Mouse (Mus musculus) forebrain, embryonic 11.5 days (tissue): ENCODE measurements at regions not wholly inside any gene's neighbourhood (a gene's known extent, or its start where the extent isn't known, plus 50 kb on each side); places are given as distances from the start of the nearest gene placed in this dataset.

Experiments
- ATAC-seq: fragments of 200-750 bp; cut with Nextera tagmentation; replicated peaks from 2 replicates; pipeline ENCODE4 v1.8.0; 2017; ENCODE audit warnings: moderate TSS enrichment; ENCODE audit not compliant: low FRiP score
- DNase-seq: peaks from one replicate; pipeline ENCODE4 v3.0.0-alpha.2; 2017; ENCODE audit warnings: low spot score
- H3K27ac ChIP-seq: fragments of 300-500 bp; sonication (generic); 2 replicates; pipeline ENCODE4 v1.5.1; 2014; ENCODE audit warnings: low read depth, low read length
- H3K27me3 ChIP-seq: fragments of 300-500 bp; sonication (generic); 2 replicates; pipeline ENCODE4 v1.6.1; 2014; ENCODE audit warnings: mild to moderate bottlenecking, low read length, mixed read lengths; ENCODE audit not compliant: control insufficient read depth, insufficient read depth
- H3K36me3 ChIP-seq: fragments of 300-500 bp; sonication (generic); 2 replicates; pipeline ENCODE4 v1.6.1; 2014; ENCODE audit warnings: mild to moderate bottlenecking, low read length, moderate library complexity, mixed read lengths; ENCODE audit not compliant: control insufficient read depth, insufficient read depth
- H3K4me1 ChIP-seq: fragments of 300-500 bp; sonication (generic); replicated peaks from 2 replicates; pipeline ENCODE4 v1.6.1; 2014; ENCODE audit warnings: low read length, mixed read lengths; ENCODE audit not compliant: control insufficient read depth, insufficient read depth
- H3K4me2 ChIP-seq: fragments of 300-500 bp; sonication (generic); 2 replicates; pipeline ENCODE4 v1.6.1; 2014; ENCODE audit warnings: low read depth, mild to moderate bottlenecking, low read length, moderate library complexity, mixed read lengths; ENCODE audit not compliant: severe bottlenecking
- H3K4me3 ChIP-seq: fragments of 300-500 bp; sonication (generic); 2 replicates; pipeline ENCODE4 v1.5.1; 2014; ENCODE audit warnings: low read depth, low read length
- H3K9ac ChIP-seq: fragments of 300-500 bp; sonication (generic); 2 replicates; pipeline ENCODE4 v1.6.1; 2014; ENCODE audit warnings: low read length
- H3K9me3 ChIP-seq: fragments of 300-500 bp; sonication (generic); 2 replicates; pipeline ENCODE4 v1.6.1; 2016; ENCODE audit warnings: low read length, mixed read lengths; ENCODE audit not compliant: control insufficient read depth
- WGBS: fragments of 180-500 bp; shearing (Covaris S2); extraction: QIAGEN DNeasy Blood & Tissue Kit; methylation state at CpG from one replicate; pipeline ENCODE4 v1.1.7; 2014; 5-methylcytosine and 5-hydroxymethylcytosine counted together

DNA sequence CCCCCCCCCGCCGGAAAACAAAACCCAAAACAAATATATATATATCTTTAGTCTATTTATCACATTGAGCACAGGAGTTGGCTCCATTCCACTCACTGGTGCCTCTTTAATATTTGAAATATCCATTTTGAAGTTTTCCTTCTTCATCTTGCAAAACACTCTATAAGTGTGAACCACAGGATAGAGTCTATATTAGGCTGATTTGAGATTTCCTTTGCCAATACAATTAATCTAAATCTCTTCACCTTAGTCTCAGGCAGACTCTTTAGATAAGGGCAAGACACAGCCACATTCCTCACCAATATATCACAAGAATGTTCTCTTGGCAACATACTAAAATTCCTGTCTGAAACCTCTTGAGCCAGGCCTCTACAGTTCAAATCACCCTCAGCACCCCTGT is 282.1 kb upstream of the Mpdz start:
- DNase-seq (no peak), ATAC-seq (no peak)
- WGBS, result 100% methylated on average over 2 of the region's 2 CpGs
- Histone ChIP-seq H3K9ac (no peak overlapping the region), H3K27me3 (no peaks in the 10 kb centered on the region), H3K9me3 (no peaks in the 10 kb centered on the region), H3K27ac (no peak overlapping the region), H3K4me2 (no peak overlapping the region), H3K4me1 (peaks cover 8% of the 10 kb centered on the region; the same call in 1 of the 2 replicates), H3K4me3 (no peak overlapping the region), H3K36me3 (no peaks in the 10 kb centered on the region)

DNA sequence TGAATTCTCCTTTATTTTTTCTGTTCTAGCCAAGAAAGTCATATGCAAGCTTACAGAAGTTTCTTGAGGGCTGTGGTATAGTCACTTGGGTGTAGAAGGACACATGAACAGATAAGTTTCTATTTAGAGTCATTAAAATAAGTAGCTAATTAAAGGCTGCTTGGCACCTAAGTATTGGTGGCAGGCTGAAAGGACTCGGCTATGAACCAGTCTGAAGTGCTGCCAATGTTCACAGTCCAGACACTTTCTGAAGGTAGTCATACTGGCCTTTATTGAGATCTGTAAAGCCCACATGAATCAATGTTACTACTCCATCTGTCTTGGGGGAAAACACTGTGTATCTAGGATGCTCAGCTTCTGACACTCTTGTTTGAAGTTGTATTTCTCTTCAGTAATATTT is 269.8 kb upstream of the Mpdz start:
- ATAC-seq, result no peak
- WGBS, result 73% methylated on average over 1 of the region's 1 CpGs

DNA sequence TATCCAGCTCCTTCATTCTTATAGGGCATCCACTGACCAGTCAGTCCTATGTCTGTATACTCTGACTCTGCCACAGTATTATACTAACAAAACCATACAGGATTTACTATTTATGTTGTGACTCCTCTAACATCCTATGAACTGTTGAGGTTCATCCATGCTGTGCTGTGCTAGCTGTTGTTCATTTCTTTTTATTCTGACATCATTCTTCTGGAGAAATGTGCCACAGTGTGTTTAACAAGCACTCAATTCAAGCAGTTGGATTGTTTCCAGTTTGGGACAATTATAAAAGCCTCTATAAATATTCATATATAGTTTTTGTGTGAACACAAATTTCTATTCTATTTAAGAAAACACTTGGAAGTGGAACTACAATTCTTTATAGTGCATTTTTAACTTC is 252.6 kb upstream of the Mpdz start:
- no peaks in the 10 kb centered on the region for H3K36me3 ChIP-seq
- no peak overlapping the region for H3K9ac ChIP-seq
- no peak for DNase-seq

More for the DNA sequence above, 269.8 kb upstream of the Mpdz start:
- H3K9me3 ChIP-seq, result no peaks in the 10 kb centered on the region
- no peak overlapping the region for H3K4me2 ChIP-seq
- H3K36me3 ChIP-seq, result no peaks in the 10 kb centered on the region
- no peaks in the 10 kb centered on the region for H3K4me1 ChIP-seq
- H3K4me3 ChIP-seq, result no peak overlapping the region
- H3K9ac ChIP-seq, result no peak overlapping the region
- no peaks in the 10 kb centered on the region for H3K27me3 ChIP-seq
- no peak overlapping the region for H3K27ac ChIP-seq
- DNase-seq, result no peak

DNA sequence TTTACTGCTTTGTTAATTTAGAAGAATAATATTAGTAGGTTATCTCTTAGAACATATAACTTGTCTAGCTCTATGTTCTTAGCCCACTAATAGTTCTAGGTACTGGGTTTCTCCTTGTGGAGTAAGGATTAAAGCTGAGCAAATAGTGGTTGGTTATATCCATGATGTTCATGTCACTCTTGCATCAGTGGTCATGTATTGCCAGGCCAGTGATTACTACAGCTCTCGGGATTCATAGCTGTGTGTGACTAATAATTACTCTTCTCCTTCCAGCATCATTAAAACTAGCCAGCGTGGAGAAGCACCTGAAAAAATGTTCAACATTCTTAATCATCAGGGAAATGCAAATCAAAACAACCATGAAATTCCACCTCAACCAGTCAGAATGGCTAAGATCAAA is 234.6 kb upstream of the Mpdz start:
- Histone ChIP-seq H3K4me1 (no peaks in the 10 kb centered on the region), H3K36me3 (no peaks in the 10 kb centered on the region), H3K9me3 (no peaks in the 10 kb centered on the region), H3K27ac (no peak overlapping the region), H3K27me3 (no peaks in the 10 kb centered on the region), H3K9ac (no peak overlapping the region), H3K4me2 (no peak overlapping the region), H3K4me3 (no peak overlapping the region)
- 82% methylated on average over 2 of the region's 2 CpGs for WGBS
- DNase-seq, result no peak
- no peak for ATAC-seq

More for the DNA sequence above, 252.6 kb upstream of the Mpdz start:
- no peaks in the 10 kb centered on the region for H3K9me3 ChIP-seq
- H3K4me1 ChIP-seq, result no peaks in the 10 kb centered on the region
- H3K27ac ChIP-seq, result no peak overlapping the region
- H3K4me2 ChIP-seq, result no peak overlapping the region
- no peaks in the 10 kb centered on the region for H3K27me3 ChIP-seq
- ATAC-seq, result no peak
- no peak overlapping the region for H3K4me3 ChIP-seq

DNA sequence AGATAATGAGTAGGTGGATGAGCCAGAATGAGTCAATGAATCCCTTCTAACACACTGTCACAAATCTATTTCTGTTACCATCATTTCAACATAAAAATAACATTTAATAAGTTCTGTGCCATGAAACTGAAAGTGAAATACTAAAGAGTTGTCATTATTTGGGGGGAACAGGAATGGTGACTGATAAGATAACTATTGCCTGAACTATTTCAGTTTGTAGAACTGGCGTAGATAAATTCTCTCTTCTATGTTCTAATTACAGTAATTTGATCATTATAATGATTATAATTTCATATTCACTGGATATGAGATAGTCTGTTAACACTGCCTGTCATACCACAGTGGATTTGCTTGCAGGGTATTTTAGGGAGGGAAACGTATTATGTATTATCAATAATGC is 232.3 kb upstream of the Mpdz start:
- Histone ChIP-seq H3K27me3 (no peaks in the 10 kb centered on the region), H3K27ac (no peak overlapping the region), H3K4me1 (no peaks in the 10 kb centered on the region), H3K9me3 (no peaks in the 10 kb centered on the region), H3K9ac (no peak overlapping the region), H3K4me3 (no peak overlapping the region), H3K4me2 (no peak overlapping the region), H3K36me3 (no peaks in the 10 kb centered on the region)
- WGBS, result 86% methylated on average over 2 of the region's 2 CpGs
- ATAC-seq (no peak), DNase-seq (no peak)

DNA sequence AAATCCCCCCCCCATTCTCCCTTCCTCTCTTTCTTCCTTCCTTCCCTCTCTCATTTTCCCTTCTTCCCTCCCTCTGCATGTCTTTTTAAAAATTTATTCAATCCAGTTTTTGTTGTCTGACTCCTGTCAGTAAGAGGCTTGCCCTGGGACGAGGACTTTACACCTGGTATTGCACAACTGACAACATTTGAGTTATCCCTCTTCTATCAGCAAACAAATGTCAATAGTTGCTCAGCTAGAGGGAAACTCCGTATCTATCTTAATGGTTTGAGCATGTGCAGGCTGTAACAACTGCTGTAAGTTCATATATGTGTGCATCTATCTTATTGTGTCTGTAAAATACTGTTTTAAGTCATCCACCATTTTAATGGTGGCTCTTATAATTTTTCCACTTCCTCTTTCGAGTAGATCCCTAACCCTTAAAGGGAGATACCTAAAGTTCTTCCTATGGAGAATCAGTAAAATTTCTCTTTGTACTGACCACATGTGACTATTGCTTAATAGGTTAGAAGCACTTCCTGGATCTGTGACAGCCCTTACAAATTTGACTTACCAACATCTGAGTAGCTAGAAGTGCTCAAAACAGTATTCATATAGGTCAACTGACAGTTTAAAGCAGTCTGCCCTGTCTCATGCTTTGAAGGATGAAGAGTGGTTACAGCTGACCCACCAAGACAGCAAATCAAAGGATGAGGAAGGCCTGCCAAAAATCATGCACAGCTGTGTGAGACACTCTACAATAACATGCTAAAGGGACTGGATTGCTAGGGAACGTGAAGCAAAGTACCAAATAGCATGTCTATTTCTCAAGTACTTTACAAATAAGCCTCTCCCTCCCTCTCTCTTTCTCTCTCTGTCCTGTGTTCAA is 231.0 kb upstream of the Mpdz start:
- ATAC-seq, result no peak
- no peaks in the 10 kb centered on the region for H3K4me1 ChIP-seq

DNA sequence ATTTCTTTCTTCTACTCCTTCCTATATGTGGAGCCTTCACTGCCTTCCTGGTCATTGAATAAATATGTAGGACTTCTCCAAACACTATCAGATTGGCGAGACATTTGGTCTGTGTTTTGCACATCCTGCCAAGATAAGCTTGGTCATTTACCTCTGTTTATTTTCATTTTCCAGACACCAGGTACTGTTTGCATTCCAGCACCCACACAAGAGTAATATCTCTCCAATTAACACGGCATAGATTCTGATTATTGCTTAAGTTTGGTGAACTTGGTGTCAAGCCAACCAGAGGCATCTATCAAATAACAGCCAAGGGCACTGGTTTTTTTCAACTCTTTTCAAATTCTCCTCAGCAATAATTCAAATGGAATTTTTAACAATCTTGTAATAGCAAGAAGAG is 229.4 kb upstream of the Mpdz start:
- no peak for ATAC-seq
- H3K4me3 ChIP-seq, result no peak overlapping the region
- 86% methylated on average over 2 of the region's 2 CpGs for WGBS

More for the DNA sequence above, 231.0 kb upstream of the Mpdz start:
- no peak overlapping the region for H3K9ac ChIP-seq
- no peak overlapping the region for H3K4me3 ChIP-seq
- no peak for DNase-seq
- no peak overlapping the region for H3K4me2 ChIP-seq
- H3K9me3 ChIP-seq, result no peaks in the 10 kb centered on the region
- no peaks in the 10 kb centered on the region for H3K27me3 ChIP-seq
- 84% methylated on average over 4 of the region's 4 CpGs for WGBS
- no peaks in the 10 kb centered on the region for H3K36me3 ChIP-seq
- H3K27ac ChIP-seq, result no peak overlapping the region

DNA sequence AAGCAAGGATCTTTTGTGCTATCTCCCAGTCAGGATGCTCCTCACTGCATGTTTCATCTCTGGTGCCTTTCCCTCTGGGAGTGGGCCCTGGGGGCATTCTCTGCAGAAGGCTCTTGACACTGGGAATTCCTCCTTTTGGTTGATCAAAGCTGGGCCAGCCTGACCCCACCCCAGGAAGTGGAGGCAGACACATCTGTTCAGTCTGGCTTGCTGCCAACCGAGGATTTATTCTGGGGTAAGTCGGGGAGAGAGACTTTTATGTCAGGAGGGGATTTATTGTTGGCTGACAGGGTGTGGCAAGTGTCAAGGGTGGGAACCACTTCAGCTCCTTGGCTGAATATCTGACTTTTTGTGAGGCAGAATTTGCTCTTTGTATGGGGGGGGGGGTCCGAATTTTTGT is 226.6 kb upstream of the Mpdz start:
- no peak overlapping the region for H3K4me3 ChIP-seq
- H3K36me3 ChIP-seq, result no peaks in the 10 kb centered on the region
- peak; percentile 46; the same call in 1 of the 2 replicates for ATAC-seq
- no peaks in the 10 kb centered on the region for H3K9me3 ChIP-seq
- no peak overlapping the region for H3K4me2 ChIP-seq
- H3K9ac ChIP-seq, result no peak overlapping the region
- H3K27ac ChIP-seq, result no peak overlapping the region; the same call in 1 of the 2 replicates
- no peaks in the 10 kb centered on the region for H3K27me3 ChIP-seq
- 44% methylated on average over 3 of the region's 3 CpGs for WGBS
- no peaks in the 10 kb centered on the region for H3K4me1 ChIP-seq
- peak; percentile 70 for DNase-seq

More for the DNA sequence above, 229.4 kb upstream of the Mpdz start:
- Histone ChIP-seq H3K9me3 (no peaks in the 10 kb centered on the region), H3K4me2 (no peak overlapping the region), H3K4me1 (no peaks in the 10 kb centered on the region), H3K9ac (no peak overlapping the region), H3K27me3 (no peaks in the 10 kb centered on the region), H3K36me3 (no peaks in the 10 kb centered on the region), H3K27ac (no peak overlapping the region)
- no peak for DNase-seq

DNA sequence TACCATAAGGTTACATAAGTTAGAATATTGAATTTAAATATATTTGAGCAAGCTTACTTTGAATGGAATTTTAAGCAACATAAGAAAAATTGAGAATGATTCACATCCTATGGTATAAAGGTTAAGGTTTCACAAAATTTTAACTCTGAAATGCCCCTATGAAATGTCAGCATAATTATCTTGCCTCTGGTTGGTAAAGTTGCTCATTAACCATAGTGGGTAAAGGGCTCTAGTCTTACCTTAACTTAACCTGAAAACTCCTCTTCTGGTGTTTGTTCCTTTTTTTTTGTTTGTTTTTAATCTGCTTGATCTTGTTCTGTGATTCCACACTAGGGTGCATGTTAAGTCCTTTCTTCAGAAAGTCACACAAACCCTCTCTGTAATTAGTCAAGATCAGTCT is 218.5 kb upstream of the Mpdz start:
- Histone ChIP-seq H3K9me3 (no peaks in the 10 kb centered on the region), H3K27me3 (no peaks in the 10 kb centered on the region), H3K27ac (no peak overlapping the region), H3K4me1 (no peaks in the 10 kb centered on the region), H3K9ac (no peak overlapping the region), H3K4me2 (no peak overlapping the region), H3K4me3 (no peak overlapping the region), H3K36me3 (no peaks in the 10 kb centered on the region)
- no peak for ATAC-seq
- DNase-seq, result no peak
